Mouse (Mus musculus) urinary bladder, postnatal 10 days (tissue): ENCODE results near the gene Evi2.

Experiments used
- DNase-seq: peaks from one replicate; pipeline ENCODE4 v3.0.0; 2022; ENCODE audit warnings: low spot score

Gene Evi2

DNA sequence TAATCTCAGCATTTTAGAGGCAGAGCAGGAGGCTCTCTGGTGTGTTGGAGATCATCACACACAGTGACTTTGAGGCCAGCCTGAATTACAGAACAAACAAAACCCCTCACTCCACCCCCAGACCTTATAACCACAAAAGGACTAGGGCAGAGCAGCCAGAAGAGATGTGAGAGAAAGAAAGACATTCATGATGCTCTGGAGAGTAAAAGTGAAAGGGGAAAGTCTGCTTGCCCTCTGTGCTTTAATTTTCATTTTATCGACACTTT lies 6.1 kb downstream of the Evi2 start:
- no peak for DNase-seq

DNA sequence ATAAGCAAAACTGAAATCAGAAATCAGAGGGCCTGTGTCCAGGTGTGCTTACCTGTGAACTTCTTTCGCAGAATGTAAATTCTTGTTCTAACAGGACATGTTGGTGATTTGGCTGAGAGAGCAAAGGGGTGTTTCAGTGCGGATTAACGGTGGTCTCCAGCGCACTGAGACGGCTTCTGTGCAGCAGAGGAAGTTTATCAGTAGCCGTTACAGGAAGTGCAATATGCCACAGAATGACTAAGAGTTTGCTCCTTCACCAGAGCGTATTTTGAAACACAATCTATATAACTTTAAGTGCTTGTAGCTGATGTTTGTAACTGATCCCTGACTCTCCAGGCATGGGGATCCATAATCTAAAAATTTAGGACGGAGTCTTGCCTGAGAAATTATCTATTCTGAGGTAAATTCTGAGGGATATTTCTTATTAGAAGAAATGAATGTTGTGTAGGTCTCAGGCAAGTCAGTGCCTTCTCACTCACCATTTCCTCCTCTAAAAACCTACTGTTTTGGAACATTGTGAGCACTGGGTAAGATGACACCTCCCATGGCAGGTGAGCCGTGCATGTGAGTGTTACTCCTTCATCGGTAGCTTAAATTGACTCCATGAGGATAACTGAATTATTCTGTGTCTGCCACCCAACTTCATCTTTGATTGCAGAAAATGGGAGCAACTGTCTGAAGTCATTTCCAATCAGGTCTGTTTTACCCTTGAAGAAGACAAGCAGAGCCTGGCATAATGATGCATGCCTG lies 6.7 kb downstream of the Evi2 start, which contains the start of gene Evi2b:
Evi2b (minus strand) TSS at position 203 of the 750 bp plus-strand sequence.
- DNase-seq: no peak

DNA sequence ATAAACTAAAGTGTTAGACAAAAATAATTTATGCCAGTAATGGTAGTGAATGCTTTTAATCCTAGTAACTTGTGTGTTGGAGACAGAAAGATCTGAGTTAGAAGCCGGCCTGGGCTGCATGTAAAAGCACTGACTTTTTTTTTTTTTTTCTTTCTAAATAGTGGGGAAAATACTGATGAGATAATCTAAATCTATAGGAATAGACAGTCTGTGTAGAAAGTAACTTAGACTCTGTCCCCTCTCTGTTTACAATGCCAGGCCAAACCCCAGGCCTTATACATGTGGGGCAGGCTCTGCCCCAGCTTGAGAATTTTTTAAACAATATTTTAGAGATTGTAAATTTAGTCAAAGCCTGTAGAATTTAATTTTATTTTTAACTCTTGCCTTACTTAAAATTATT lies 7.4 kb downstream of the Evi2 start:
- no peak for DNase-seq

DNA sequence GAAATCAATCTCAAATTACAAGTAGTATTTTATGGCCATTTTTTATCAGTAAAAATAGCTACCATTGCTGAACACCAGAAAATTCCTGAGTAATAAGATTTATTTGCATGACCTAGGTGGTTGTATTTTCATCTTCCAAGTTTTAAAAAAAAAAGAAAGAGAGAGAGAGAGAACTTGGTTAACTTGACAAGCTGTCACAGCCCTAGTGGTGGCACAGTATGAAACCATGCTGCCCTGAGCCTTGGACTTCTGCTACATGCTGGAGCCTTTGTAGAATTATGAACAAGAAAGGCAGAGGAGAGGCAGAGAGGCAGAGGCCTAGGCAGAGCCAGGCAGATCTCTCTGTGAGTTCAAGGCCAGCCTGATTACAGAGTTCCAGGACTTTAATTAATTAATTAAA lies 8.5 kb downstream of the Evi2 start:
- DNase-seq: no peak

DNA sequence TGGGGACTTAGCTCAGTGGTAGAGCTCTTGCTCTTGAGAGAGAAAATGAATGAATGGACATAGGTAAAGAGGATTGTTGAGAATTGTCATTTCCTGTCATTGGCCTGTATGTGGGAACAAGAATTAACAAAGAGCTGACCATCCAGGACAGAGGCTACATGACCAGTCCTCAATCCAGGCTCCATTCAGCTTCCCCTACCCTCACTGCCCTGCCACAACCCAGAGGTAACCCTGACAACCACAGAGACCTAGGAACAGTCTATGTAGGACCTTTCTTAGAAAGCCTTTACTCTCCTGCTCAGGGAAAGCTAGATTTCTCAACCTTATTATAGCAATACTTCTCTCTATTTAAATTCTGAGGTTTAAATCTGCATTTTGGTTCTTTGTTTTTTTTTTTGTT lies 9.6 kb downstream of the Evi2 start:
- no peak for DNase-seq

DNA sequence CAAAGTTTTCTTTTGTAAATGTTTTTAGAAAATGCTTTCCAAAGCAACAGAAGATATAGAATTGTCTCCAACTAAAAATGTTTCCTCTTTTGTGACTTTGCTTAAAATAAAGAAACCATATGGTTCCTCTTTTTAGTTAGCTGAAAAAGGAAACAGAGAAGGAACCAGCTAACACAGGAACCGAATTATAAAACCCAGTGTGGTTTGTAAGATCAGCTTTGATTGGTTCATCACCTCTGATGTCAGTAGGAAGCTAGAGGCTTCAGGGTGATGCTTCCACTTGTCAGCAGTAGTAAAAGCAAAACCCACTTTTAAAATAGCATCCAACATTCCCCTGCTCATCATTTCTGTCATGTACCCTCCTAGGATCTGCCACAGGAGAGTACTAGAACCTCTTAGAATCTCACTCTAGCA lies 10.5 kb downstream of the Evi2 start:
- DNase-seq: no peak

DNA sequence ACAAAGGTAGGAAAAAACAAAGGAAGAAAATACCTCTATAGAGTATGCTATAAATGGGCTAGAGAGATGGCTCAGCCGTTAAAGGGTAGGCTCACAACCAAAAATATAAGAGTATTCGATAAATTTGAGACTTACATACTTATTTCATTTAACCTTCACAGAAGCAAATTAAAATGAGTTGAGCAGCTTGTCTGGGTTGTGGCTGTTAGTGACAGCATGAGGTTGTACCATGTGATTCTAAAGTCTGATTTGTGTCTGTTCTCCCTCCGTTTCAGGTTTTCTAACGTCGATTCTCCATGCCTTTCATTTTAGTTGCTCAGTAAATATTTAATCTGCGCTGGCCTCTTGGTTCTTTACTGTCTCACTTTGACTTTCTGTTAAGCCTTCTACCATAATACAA lies 11.1 kb downstream of the Evi2 start:
- no peak for DNase-seq

DNA sequence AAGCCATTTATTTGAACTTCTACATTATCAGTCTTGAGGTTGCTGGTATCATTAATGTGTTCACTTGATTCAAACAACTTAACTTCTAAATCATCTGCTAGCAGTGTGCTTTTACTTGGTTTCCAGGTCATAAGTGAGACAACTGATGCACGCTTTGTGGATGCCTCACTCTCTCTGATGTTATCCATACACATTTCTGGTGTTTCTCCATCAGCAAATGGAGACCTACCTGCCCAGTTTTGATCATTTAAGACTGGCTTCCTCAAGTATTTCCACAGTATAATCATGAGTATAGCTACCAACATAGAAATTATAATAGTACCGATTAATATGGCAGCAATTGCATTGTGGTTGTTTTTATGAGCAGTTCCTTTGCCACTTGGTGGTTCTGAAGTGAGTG lies 14.6 kb downstream of the Evi2 start:
- no peak for DNase-seq

DNA sequence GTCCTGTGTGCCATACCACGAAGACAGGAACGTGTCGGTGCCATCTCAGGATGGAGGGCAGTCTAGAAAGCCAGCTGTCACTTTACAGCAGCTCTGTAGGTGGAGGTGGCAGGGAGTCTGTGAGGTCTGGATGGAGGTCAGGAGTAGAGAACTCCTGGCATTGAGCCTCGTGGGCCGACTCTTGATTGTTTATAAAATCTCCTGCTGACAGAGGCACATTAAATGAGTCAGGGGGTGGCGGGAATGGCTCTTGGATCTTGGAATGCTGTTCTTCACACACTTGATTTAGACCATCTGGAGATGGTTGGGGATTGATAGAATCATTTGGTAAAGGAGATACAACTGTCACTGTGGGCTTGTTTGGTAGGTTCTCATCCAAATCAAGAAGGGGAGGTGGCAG lies 15.1 kb downstream of the Evi2 start:
- no peak for DNase-seq

DNA sequence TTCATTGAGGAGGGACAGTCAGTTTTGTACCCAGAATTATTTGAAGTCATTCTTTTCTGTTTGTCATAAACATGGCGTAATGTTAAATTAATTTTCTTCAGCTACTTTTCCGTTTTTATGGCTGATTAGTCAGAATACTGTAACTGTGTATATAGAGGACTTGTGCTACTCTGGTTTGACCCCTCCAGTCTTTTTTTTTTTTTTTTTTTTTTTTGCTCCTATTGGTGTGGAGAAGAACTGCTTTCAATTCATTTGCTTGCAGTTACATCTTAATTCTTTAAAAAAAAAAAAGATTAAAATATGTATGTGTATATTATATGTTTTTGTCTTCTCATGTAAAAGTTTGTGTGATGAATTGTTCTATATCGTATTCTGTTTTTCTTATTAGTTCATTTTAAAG lies 18.4 kb downstream of the Evi2 start:
- DNase-seq: no peak

DNA sequence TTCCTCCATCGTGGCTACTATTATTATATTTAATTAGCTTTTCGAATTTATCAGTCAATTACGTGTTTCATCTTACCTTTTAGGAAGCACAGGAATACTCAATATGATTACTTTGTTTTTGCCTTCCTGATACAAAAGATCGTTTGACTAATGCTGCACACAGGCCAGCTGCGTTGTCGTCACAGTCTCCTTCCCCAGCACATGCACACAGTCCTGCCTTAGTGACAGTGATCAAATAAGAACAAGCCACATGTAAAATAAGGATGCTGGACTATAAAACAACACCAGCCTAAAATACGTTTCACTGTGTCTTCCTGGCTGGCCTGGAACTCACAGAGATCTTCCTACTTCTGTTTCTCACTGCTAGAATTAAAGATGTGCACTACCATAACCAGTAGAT lies 25.9 kb downstream of the Evi2 start:
- no peak for DNase-seq

DNA sequence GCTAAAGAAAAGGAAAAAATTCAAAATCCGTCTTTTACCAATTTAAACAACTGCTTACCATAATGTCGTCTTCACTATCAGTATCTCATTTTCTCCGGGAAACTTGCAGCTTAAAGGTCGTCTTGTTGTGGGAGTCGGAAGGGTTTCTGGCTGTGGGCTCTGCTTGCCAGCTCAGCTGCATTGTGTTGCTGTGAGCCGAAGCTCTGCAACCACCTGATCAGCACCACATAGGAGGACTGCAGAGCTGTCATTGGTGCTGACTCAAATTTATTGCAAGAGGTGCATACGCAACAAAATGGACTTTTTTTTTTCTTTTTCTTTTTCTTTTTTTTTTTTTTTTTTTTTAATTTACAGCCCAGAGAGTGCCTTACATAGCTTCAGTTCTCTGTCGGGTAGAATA lies 26.5 kb downstream of the Evi2 start, which contains the start of gene Omg:
Omg (minus strand) TSS at position 240 of the 400 bp plus-strand sequence.
- no peak for DNase-seq

DNA sequence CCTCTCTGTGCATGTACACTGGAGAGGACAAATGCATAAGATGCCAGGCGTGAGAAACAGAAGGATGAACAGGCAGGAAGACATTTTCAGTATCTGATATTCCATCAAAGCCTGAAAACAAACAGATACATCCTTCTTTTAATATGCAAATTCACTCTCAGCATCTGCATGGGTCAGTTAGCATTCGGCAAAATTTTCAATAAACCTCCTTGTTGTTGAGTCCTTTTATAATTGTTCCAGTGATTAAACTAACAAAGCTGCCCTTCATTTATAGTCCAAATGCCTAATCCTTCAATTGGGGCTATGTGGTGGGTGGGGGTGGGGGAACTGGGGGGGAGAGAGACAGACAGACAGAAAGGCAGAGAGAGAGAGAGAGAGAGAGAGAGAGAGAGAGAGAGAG lies 27.5 kb downstream of the Evi2 start:
- DNase-seq: no peak

DNA sequence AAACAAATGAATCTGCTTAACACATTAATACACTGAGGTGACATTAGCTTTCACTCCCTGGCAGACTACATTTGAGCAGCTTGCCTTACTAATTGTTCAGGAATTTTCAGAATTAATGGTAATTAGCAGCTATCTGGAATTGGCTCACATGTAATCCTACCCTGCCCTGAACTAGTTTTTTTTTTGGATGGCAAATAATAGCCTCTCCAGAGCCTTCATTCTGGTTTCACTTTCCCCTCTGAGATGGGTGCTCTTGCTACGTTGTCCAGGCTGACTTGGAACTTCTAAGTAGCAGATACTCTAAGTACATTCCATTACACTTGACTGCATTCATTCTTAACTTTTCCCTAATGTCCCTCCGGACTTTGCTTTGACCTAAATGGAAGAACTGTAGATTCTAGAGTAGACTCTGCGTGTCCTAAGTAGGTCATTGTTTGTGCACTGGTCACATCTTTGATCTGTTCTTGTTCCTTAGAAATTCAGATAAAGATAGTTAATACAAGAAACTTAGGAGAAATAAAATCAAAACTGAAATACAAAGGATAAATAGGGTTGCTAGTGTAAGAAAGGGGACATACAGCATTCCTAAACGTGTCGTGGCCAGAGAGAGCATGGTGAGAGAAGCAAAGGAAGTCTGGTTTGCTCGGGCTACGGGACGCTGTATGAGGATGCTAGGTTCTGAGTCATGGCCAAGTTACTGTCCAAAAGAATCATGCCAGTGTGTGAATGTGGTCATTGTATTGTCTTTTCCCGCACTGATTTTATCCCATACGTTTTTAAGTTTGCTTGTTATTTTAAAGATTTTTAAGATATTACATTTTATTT lies 35.2 kb downstream of the Evi2 start:
- DNase-seq: no peak

DNA sequence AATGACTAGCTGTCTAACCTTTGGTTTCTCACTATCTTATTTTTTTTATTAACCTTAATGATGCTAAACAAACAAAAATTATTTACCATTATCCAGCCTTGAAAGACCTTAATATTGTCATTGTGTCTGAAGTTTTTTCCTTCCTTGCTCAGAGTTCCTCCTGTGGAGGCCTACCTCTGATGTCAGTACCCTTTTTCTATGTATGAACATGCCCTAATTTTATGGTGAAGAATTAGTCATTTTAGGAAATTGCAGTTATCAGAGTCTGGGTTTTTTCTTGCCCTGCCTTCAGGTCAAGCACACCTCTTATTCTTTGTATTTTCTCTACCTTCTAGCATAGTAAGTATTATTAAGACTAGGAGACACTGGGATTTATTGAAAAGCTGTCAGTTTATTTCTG lies 45.7 kb downstream of the Evi2 start:
- DNase-seq: no peak

DNA sequence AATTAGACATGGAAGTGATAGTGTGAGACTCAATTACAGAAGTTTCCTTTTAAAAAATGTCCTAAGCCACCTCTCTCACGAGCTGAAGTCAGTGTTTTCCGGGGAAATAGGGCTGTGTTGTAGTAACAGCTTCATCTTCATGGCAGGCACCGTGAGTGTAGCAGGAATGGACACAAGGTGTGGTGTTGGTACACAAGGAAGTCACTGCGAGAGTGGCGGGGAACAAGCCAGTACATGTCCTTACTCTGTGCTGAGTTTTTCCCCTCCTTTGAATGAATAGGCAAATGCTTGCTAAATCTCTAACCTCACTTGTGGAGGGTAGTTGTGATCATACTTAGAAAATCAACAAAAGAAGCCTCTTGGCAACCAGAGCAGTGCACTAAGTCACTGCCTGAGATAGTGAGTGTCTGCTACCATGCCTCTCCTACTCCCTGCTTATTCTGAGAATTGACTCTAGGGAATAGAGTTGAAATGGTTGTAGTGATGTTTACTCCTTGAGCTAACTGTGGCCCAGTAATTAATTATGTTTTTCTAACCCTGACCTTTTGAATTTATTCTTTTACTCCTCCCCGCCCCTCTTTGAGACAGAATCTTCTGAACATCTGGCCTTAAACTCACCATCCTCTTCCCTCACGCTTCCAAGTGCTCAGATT lies 46.4 kb downstream of the Evi2 start:
- no peak for DNase-seq

DNA sequence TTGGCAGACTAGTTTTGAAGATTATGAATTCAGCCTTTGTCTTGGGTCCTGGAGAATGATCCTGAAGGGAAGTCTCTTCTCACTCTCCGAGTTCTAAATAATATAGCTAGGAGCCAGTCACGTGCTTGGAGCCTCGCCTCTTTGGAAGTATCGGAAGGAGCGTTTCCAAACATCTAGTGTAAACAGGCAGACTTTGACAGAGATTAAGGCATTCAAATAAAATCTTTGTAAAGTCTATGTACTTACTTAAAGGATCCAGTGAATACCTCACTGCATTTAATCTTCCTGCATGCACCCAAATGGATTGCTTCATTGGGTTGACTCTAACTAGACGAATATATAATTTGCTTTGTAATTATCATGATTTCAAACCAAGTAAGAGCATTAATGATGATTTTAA lies 47.0 kb downstream of the Evi2 start:
- DNase-seq: no peak

DNA sequence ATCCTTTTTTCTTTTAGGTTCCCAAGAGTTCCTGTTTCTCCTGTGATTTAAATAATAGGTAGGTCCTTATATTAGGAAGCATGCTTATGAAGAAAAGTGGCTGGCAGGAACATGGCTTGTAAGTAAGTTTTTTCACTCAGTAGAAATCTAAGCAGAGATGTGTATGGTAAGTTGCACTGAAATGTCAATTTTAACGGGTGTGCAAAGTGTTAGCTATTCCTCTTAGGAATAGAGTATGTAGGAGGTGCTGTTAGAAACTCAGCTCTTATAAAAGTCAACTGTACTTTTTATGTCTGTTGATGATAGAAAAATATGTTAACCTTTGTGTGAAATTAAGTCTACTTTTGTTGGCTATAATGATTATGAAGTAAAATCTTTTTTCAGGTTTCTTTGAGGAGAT lies 62.3 kb downstream of the Evi2 start:
- DNase-seq: no peak
